Mouse (Mus musculus): ENCODE measurements around the gene Clic5. TPM values are rescaled to one million over a fixed set of nuclear protein-coding genes. Genes with fewer than 3 reads are reported as not detected.
"Not testable (repeated sequence)": the region's sequence is repeated elsewhere in the genome, so short reads cannot be mapped to it uniquely, and the experiment has no call there.

The Clic5 gene
- polyA plus RNA-seq, 1 experiment from 2014 or later = 13.1 TPM

- Histone ChIP-seq H3K36me3 (no peaks in the 10 kb centered on the region), H3K4me1 (peaks cover 10% of the 10 kb centered on the region), H3K9me3 (no peaks in the 10 kb centered on the region), H3K9ac (no peak overlapping the region), H3K27ac (no peak overlapping the region), H3K4me3 (no peak overlapping the region), H3K27me3 (no peaks in the 10 kb centered on the region), H3K4me2 (no peak overlapping the region)
- 56% methylated on average over 11 of the region's 11 CpGs for WGBS
- peak; percentile 59; the same call in 1 of the 2 replicates for ATAC-seq (ENCODE audit: borderline replicate concordance, extremely low read depth, low FRiP score, low TSS enrichment)
These were observed 22.5 kb upstream of the Clic5 start for GRCm38 (mm10) chr17:44165730-44166347.

DNA sequence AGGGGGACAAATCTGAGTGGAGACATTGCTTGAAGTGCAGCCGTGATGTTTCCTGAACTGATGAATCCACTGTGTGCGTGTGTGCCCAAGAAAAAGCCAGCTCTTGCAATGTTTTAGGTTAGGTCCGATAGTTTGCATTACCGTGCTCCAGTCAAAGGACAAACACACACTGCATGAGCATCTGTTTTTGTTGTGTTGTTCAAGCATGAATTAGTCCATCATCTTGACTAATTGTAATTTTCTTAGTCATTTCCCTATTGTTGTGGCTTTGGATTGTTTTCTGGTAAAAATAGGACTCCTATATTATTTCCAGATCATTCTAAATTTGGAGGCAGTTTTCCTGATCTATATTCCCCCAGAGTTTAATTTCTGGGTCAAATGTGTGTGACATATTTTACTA is 18.7 kb upstream of the Clic5 start:
- H3K4me2 ChIP-seq = no peak overlapping the region
- no peak overlapping the region for H3K9ac ChIP-seq
- no peaks in the 10 kb centered on the region for H3K36me3 ChIP-seq
- H3K27ac ChIP-seq = no peak overlapping the region
- 83% methylated on average over 4 of the region's 4 CpGs for WGBS
- H3K4me3 ChIP-seq = no peak overlapping the region
- ATAC-seq (ENCODE audit: borderline replicate concordance, extremely low read depth, low FRiP score, low TSS enrichment) = no peak
- H3K4me1 ChIP-seq = no peaks in the 10 kb centered on the region
- H3K9me3 ChIP-seq = no peaks in the 10 kb centered on the region
- no peaks in the 10 kb centered on the region for H3K27me3 ChIP-seq

- Histone ChIP-seq H3K4me1 (no peaks in the 10 kb centered on the region), H3K4me3 (no peak overlapping the region), H3K27ac (no peak overlapping the region), H3K9me3 (no peaks in the 10 kb centered on the region), H3K36me3 (no peaks in the 10 kb centered on the region), H3K9ac (no peak overlapping the region), H3K4me2 (no peak overlapping the region), H3K27me3 (no peaks in the 10 kb centered on the region)
- ATAC-seq (ENCODE audit: borderline replicate concordance, extremely low read depth, low FRiP score, low TSS enrichment) = no peak
- 82% methylated on average over 3 of the region's 3 CpGs for WGBS
These were observed 18.1 kb upstream of the Clic5 start for GRCm38 (mm10) chr17:44170316-44170715.

DNA sequence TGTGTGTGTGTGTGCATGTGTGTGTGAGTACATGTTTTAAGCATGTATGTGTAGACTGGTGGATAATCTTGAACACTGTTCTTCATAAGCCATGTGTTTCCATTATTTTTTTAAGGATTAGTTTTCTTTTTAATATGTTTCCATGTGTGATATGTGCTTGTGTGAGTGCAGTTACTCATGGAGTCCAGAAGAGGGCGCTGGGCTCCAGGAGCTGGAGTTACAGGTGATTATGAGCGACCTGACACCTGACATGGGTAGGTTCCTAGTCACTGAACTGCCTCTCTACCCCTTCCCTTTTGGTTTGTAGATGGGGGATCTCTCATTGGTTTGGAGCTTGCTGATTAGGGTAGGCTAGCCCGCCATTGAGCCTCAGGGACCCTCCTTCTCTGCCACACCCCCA is 16.5 kb upstream of the Clic5 start:
- Histone ChIP-seq H3K4me3 (no peak overlapping the region), H3K27ac (no peak overlapping the region), H3K4me2 (no peak overlapping the region), H3K36me3 (no peaks in the 10 kb centered on the region), H3K4me1 (no peaks in the 10 kb centered on the region), H3K9me3 (no peaks in the 10 kb centered on the region), H3K9ac (no peak overlapping the region), H3K27me3 (no peaks in the 10 kb centered on the region)
- 40% methylated on average over 3 of the region's 3 CpGs for WGBS
- ATAC-seq (ENCODE audit: borderline replicate concordance, extremely low read depth, low FRiP score, low TSS enrichment) = no peak; the same call in 1 of the 2 replicates

- Histone ChIP-seq H3K4me1 (no peaks in the 10 kb centered on the region), H3K4me2 (no peak overlapping the region), H3K4me3 (no peak overlapping the region), H3K27me3 (no peaks in the 10 kb centered on the region), H3K36me3 (no peaks in the 10 kb centered on the region), H3K9ac (no peak overlapping the region), H3K9me3 (no peaks in the 10 kb centered on the region), H3K27ac (no peak overlapping the region)
- 50% methylated on average over 2 of the region's 2 CpGs for WGBS
- no peak for ATAC-seq (ENCODE audit: borderline replicate concordance, extremely low read depth, low FRiP score, low TSS enrichment)
These were observed 15.0 kb upstream of the Clic5 start for GRCm38 (mm10) chr17:44173341-44173740.

DNA sequence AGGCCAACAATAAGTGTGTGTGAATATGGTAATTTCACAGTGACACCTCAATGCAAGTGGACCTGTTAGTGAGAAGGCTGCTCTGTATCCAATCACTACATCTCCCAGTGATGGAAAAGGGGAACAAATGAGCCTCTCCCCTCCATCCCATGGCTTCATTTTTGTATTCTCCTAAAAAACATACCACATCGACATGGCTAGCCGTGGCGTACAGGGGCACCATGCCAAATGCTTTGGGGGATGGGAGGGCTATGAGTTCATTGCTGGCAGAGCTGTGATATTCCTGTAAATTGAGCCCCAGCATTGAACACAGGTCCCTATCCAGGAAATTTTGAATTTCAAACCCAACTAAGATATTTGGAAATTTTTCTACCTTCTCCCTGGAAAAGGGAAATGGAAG is 11.1 kb upstream of the Clic5 start:
- Histone ChIP-seq H3K4me1 (no peaks in the 10 kb centered on the region), H3K9ac (no peak overlapping the region), H3K27ac (no peak overlapping the region), H3K9me3 (no peaks in the 10 kb centered on the region), H3K4me3 (no peak overlapping the region), H3K36me3 (no peaks in the 10 kb centered on the region), H3K27me3 (no peaks in the 10 kb centered on the region), H3K4me2 (no peak overlapping the region)
- WGBS = 71% methylated on average over 3 of the region's 3 CpGs
- ATAC-seq (ENCODE audit: borderline replicate concordance, extremely low read depth, low FRiP score, low TSS enrichment) = no peak

- ATAC-seq (ENCODE audit: borderline replicate concordance, extremely low read depth, low FRiP score, low TSS enrichment) = no peak
- Histone ChIP-seq H3K4me2 (no peak overlapping the region), H3K4me1 (no peaks in the 10 kb centered on the region), H3K9me3 (no peaks in the 10 kb centered on the region), H3K27me3 (no peaks in the 10 kb centered on the region), H3K9ac (no peak overlapping the region), H3K4me3 (no peak overlapping the region), H3K27ac (no peak overlapping the region), H3K36me3 (no peaks in the 10 kb centered on the region)
- 57% methylated on average over 8 of the region's 8 CpGs for WGBS
These were observed 7.0 kb upstream of the Clic5 start for GRCm38 (mm10) chr17:44181346-44181745.

DNA sequence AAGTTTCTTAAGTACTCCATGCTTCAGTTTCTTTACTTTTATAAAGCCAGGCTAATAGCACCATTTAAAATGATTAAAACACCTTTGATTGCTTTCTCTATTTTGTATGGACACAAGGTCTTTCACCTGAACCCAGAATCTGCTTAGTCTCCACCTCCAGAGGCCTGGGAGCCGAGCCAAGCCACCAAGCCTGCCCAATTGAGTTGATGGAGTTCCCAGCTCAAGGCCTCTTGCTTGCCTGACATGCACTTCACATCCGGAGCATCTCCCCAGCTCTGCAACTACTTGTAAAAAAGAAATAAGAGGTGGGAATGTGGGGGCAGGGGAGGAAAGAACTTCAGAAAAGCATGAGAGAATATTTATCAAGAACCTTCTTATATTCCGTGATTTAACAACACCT is 1.5 kb upstream of the Clic5 start:
- ATAC-seq (ENCODE audit: borderline replicate concordance, extremely low read depth, low FRiP score, low TSS enrichment) = no peak
- Histone ChIP-seq H3K4me3 (no peak overlapping the region), H3K36me3 (no peaks in the 10 kb centered on the region), H3K27me3 (peaks cover 23% of the 10 kb centered on the region), H3K4me1 (0 out of 2 replicates have a peak, but pooled peaks cover 8% of the 10 kb centered on the region), H3K9ac (no peak overlapping the region), H3K9me3 (no peaks in the 10 kb centered on the region), H3K4me2 (no peak overlapping the region), H3K27ac (no peak overlapping the region)
- WGBS = 60% methylated on average over 3 of the region's 3 CpGs

DNA sequence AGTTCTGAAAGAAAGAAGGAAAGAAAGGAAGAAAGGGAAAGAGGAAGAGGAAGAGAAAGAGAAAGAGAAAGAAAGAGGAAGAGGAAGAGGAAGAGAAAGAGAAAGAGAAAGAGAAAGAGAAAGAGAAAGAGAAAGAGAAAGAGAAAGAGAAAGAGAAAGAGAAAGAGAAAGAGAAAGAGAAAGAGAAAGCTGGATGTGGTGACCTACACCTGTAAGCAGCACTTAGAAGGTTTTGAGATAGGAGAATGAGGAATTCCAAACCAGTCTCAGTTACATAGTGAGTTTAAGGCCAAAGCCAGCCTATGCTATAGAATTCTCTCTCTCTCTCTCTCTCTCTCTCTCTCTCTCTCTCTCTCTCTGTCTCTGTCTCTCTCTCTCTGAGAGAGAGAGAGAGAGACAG is 847 bp upstream of the Clic5 start:
- H3K9me3 ChIP-seq; H3K9ac ChIP-seq; ATAC-seq (ENCODE audit: borderline replicate concordance, extremely low read depth, low FRiP score, low TSS enrichment); H3K4me1 ChIP-seq; H3K36me3 ChIP-seq; H3K27ac ChIP-seq: not testable (repeated sequence)
- peaks cover 23% of the 10 kb centered on the region for H3K27me3 ChIP-seq
- H3K4me3 ChIP-seq = peak overlapping the region; percentile 48
- H3K4me2 ChIP-seq = peak overlapping the region; percentile 78; the same call in 1 of the 2 replicates

DNA sequence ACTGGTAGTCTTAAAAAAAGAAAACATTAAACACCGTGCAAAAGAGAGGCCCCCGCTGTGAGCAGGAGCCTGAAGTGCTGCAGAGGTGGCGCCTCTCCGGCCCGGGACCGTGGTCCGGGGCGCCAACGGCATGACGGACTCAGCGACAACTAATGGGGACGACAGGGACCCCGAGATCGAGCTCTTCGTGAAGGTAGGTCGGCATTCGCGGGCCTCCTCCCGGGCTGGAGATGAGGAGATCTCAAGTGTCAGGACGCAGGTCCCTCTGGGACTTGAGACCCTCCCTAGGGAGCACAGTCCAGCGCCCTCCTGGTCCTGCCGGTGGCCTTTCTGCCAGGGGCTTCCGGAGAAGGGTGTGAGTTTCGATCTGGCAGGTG is 373 bp downstream of the Clic5 start:
- Histone ChIP-seq H3K4me1 (0 out of 2 replicates have a peak, but pooled peaks cover 8% of the 10 kb centered on the region), H3K36me3 (no peaks in the 10 kb centered on the region), H3K4me3 (peak overlapping the region; percentile 48), H3K4me2 (peak overlapping the region; percentile 78), H3K27me3 (peaks cover 23% of the 10 kb centered on the region), H3K9me3 (no peaks in the 10 kb centered on the region), H3K9ac (peak overlapping the region; percentile 51), H3K27ac (peak overlapping the region; percentile 26; the same call in 1 of the 2 replicates)
- ATAC-seq (ENCODE audit: borderline replicate concordance, extremely low read depth, low FRiP score, low TSS enrichment) = 0 out of 2 replicates have a peak, but pooled peaks have one; percentile 5
- WGBS = 4% methylated on average over 24 of the region's 24 CpGs

DNA sequence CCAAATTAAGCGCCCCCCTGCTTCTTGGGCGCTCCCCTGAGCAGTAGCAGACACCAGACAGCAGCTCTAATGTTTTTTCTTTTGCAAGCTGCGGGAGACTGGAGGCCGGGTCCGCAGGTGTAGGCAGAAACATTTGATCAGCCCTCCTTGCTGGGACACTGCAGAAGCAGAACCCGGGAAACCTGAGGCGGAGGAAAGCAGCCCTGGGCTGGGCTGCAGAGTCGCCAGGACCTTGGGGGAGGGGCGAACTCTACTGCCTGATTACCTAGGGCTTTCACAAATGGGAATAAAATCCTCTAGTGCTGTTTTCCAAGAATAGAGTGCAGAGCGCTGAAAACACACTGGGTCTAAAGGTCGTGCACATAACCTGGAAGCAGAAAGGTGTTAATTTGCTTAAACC is 1.3 kb downstream of the Clic5 start:
- H3K27me3 ChIP-seq = peaks cover 23% of the 10 kb centered on the region
- ATAC-seq (ENCODE audit: borderline replicate concordance, extremely low read depth, low FRiP score, low TSS enrichment) = no peak
- H3K4me3 ChIP-seq = peak overlapping the region; percentile 48
- no peak overlapping the region; the same call in 1 of the 2 replicates for H3K27ac ChIP-seq
- no peaks in the 10 kb centered on the region for H3K36me3 ChIP-seq
- whole genome bisulfite sequencing = 6% methylated on average over 11 of the region's 11 CpGs
- H3K9ac ChIP-seq = 0 out of 2 replicates have a peak overlapping the region, but pooled peaks have one; percentile 2
- peak overlapping the region; percentile 78 for H3K4me2 ChIP-seq
- 0 out of 2 replicates have a peak, but pooled peaks cover 8% of the 10 kb centered on the region for H3K4me1 ChIP-seq
- no peaks in the 10 kb centered on the region for H3K9me3 ChIP-seq

GRCm38 (mm10) chr17:44190246-44190645 is 1.9 kb downstream of the Clic5 start:
- Histone ChIP-seq H3K4me1 (0 out of 2 replicates have a peak, but pooled peaks cover 8% of the 10 kb centered on the region), H3K4me3 (peak overlapping the region; percentile 48; the same call in 1 of the 2 replicates), H3K9me3 (no peaks in the 10 kb centered on the region), H3K27me3 (peaks cover 23% of the 10 kb centered on the region), H3K4me2 (peak overlapping the region; percentile 78), H3K36me3 (no peaks in the 10 kb centered on the region), H3K27ac (no peak overlapping the region), H3K9ac (no peak overlapping the region)
- 43% methylated on average over 7 of the region's 7 CpGs for WGBS
- ATAC-seq (ENCODE audit: borderline replicate concordance, extremely low read depth, low FRiP score, low TSS enrichment) = no peak

All from lung, embryonic 15.5 days (tissue).